Mouse (Mus musculus): ENCODE results near the gene Fndc3b. TPM values are rescaled to one million over a fixed set of nuclear protein-coding genes. Genes with fewer than 3 reads are reported as not detected.

The Fndc3b gene
- polyA plus RNA-seq, 1 experiment from 2014 or later = 22.4 TPM

DNA sequence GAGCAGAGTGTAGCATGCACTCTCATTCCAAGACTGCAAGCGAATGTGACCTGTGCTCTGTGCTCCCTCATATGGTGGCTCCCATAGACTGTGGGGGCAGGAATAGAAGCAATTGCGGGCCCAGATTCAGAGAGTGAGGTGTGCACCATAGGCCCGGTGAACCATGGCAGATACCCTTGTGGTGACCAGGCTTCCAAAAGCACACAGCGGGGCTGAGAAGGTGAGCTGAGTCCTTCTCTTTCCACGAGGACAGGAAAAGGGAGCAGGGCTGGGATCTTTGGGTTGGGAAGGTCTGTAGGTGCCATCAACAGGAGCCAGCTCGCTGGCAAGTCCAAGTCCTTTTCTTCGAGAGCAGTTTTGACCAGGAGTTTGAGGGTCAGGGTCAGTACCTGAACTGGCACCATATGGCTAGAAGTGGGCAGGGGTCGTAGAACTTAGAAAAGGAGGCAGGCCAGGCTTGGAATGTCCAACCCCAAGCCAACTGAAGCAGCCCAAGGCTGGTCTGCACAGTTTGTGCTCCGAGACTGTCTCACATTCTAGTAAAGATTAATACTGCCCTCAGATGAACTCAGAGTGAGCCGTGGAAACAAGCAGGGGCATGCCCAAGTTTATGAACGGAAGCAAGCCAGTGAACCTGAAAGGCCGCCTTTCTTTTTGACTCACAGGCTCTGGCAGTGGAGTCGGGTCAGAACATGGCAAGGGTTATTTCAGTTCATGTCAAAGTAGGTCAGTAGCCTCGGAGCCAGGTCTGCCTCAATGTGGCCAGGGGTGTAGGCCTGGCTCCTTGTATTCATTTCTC, 237.1 kb downstream of the Fndc3b start:
- Histone ChIP-seq H3K27me3 (no peaks in the 10 kb centered on the region), H3K4me1 (no peaks in the 10 kb centered on the region), H3K4me3 (no peak overlapping the region), H3K4me2 (replicated peaks) (no peak overlapping the region), H3K9me3 (replicated peaks) (no peaks in the 10 kb centered on the region), H3K9ac (no peak overlapping the region), H3K36me3 (peaks cover 17% of the 10 kb centered on the region), H3K27ac (no peak overlapping the region)
- no peak for ATAC-seq (ENCODE audit: low FRiP score)
- WGBS = 89% methylated on average over 14 of the region's 14 CpGs

- Histone ChIP-seq H3K9me3 (replicated peaks) (no peaks in the 10 kb centered on the region), H3K9ac (no peak overlapping the region)
- ATAC-seq (ENCODE audit: low FRiP score) = no peak
Measured at GRCm38 (mm10) chr3:27472846-27473245, 238.3 kb downstream of the Fndc3b start.

GRCm38 (mm10) chr3:27470781-27471180, 240.3 kb downstream of the Fndc3b start:
- Histone ChIP-seq H3K9me3 (replicated peaks) (no peaks in the 10 kb centered on the region), H3K36me3 (peaks cover 14% of the 10 kb centered on the region), H3K27ac (no peak overlapping the region), H3K4me1 (no peaks in the 10 kb centered on the region), H3K4me2 (replicated peaks) (no peak overlapping the region), H3K27me3 (no peaks in the 10 kb centered on the region), H3K9ac (no peak overlapping the region), H3K4me3 (no peak overlapping the region)
- 91% methylated on average over 8 of the region's 8 CpGs for WGBS
- ATAC-seq (ENCODE audit: low FRiP score) = no peak

More at GRCm38 (mm10) chr3:27472846-27473245, 238.3 kb downstream of the Fndc3b start:
- Histone ChIP-seq H3K36me3 (peaks cover 14% of the 10 kb centered on the region), H3K4me2 (replicated peaks) (no peak overlapping the region), H3K4me1 (no peaks in the 10 kb centered on the region), H3K27ac (no peak overlapping the region), H3K4me3 (no peak overlapping the region), H3K27me3 (no peaks in the 10 kb centered on the region)
- 97% methylated on average over 3 of the region's 3 CpGs for whole genome bisulfite sequencing

DNA sequence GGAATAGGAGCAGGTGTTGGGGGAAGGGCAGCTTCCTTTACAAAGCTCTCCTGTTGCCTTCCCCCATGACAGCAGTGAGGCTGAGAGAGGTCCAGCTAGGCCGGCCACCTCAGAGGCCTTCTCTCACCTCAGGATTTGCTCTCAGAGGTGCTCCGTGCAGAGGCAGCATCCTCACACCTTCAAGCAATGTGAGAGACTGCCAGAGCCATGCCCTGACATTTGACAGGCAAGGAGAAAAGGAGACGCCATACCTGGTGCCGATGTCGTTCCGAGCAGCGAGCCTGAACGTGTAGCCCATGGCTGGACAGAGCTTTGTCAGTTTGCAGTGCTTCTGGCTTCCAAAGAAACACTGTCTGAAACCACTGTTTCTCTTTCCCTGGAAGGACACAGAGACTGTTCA, 241.1 kb downstream of the Fndc3b start:
- Histone ChIP-seq H3K9ac (no peak overlapping the region), H3K36me3 (peaks cover 15% of the 10 kb centered on the region), H3K4me3 (no peak overlapping the region), H3K27me3 (no peaks in the 10 kb centered on the region), H3K4me1 (no peaks in the 10 kb centered on the region), H3K9me3 (replicated peaks) (no peaks in the 10 kb centered on the region), H3K4me2 (replicated peaks) (no peak overlapping the region), H3K27ac (no peak overlapping the region)
- WGBS = 89% methylated on average over 8 of the region's 8 CpGs
- no peak for ATAC-seq (ENCODE audit: low FRiP score)

- Histone ChIP-seq H3K4me2 (replicated peaks) (no peak overlapping the region), H3K27ac (no peak overlapping the region), H3K9ac (no peak overlapping the region), H3K4me1 (no peaks in the 10 kb centered on the region), H3K9me3 (replicated peaks) (no peaks in the 10 kb centered on the region), H3K27me3 (no peaks in the 10 kb centered on the region), H3K4me3 (no peak overlapping the region), H3K36me3 (peaks cover 17% of the 10 kb centered on the region)
- WGBS = 83% methylated on average over 11 of the region's 11 CpGs
- ATAC-seq (ENCODE audit: low FRiP score) = no peak
Measured at GRCm38 (mm10) chr3:27467505-27468020, 243.5 kb downstream of the Fndc3b start.

DNA sequence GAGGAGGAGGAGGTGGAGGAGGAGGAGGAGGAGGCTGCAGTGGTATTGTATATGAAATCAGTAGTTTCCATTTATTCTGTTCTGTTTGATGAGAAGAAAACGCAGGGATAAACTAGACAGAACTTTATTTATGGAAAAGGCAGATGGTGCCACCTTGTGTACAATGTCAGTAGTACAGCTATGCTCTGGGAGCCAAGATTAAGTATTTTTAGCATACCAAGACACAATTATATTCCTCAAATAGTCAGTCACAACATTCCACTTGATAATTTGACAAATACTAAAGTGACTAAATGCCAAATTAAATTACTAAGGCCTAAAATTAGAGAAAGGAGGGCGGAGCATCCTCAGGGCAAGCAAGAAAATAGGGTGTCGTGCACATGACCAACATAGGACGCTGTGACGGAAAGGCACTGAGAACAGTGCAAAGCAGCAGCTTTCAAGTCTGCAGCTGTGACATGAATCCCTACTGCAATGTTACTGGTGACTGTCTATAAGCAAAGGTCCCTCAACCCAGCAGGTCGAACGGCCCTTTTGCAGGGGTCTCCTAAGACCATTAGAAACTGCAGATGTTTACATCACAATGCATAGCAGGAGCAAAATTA, 244.7 kb downstream of the Fndc3b start:
- Histone ChIP-seq H3K4me1 (no peaks in the 10 kb centered on the region), H3K4me3 (no peak overlapping the region), H3K27ac (no peak overlapping the region), H3K36me3 (peaks cover 17% of the 10 kb centered on the region), H3K4me2 (replicated peaks) (no peak overlapping the region), H3K9me3 (replicated peaks) (no peaks in the 10 kb centered on the region), H3K9ac (no peak overlapping the region), H3K27me3 (no peaks in the 10 kb centered on the region)
- no peak for ATAC-seq (ENCODE audit: low FRiP score)
- 75% methylated on average over 7 of the region's 7 CpGs for WGBS

DNA sequence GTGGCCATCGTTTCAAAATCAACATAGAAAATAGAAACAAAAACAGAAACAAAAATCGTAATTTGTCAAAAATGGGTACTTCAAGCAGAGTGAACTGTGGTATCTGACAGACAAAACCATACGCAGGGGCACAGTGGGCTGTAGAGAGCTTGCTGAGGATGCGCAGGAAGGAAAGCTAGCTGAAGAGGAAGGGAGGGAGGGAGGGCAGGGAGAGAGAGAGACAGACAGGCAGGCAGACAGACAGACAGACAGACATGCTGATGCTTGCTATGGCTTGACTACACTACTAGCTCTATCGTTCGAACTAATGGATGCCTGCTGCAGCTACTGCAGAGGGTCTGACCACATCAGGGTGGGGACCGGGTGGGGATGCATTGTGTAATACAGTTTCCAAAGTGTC, 247.7 kb downstream of the Fndc3b start:
- Histone ChIP-seq H3K4me2 (replicated peaks) (no peak overlapping the region), H3K9ac (no peak overlapping the region), H3K36me3 (peaks cover 23% of the 10 kb centered on the region), H3K27ac (no peak overlapping the region), H3K9me3 (replicated peaks) (no peaks in the 10 kb centered on the region), H3K27me3 (no peaks in the 10 kb centered on the region), H3K4me1 (no peaks in the 10 kb centered on the region), H3K4me3 (no peak overlapping the region)
- ATAC-seq (ENCODE audit: low FRiP score) = no peak
- 94% methylated on average over 7 of the region's 7 CpGs for WGBS

DNA sequence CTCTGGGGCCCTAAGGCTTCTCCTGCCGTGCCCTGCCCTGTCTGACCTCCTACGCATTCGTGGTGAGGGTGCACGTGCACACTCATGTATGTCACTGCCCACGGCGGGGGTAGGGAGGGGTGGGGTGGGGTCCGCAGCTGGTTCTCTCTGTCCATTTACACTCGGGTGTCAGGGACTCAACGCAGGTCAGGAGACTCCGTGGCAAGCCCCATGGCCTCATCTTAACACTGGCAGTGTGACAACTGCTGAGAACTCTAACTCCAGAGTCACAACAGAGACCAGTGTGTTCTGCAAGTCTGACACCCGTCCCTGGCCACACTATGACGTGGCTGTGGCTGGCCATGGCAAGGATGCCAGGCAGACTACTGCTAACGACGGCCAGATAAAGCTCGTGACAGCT, 248.2 kb downstream of the Fndc3b start:
- H3K36me3 ChIP-seq = peaks cover 25% of the 10 kb centered on the region
- 82% methylated on average over 15 of the region's 15 CpGs for WGBS
- no peak overlapping the region for H3K4me3 ChIP-seq
- H3K27me3 ChIP-seq = no peaks in the 10 kb centered on the region
- no peaks in the 10 kb centered on the region for H3K9me3 ChIP-seq (replicated peaks)
- no peak overlapping the region for H3K27ac ChIP-seq
- H3K9ac ChIP-seq = no peak overlapping the region
- no peak for ATAC-seq (ENCODE audit: low FRiP score)
- H3K4me1 ChIP-seq = no peaks in the 10 kb centered on the region
- no peak overlapping the region for H3K4me2 ChIP-seq (replicated peaks)

GRCm38 (mm10) chr3:27462316-27462902, 248.7 kb downstream of the Fndc3b start:
- Histone ChIP-seq H3K4me3 (no peak overlapping the region), H3K9ac (no peak overlapping the region), H3K4me2 (replicated peaks) (no peak overlapping the region), H3K27me3 (no peaks in the 10 kb centered on the region), H3K27ac (no peak overlapping the region), H3K36me3 (peaks cover 25% of the 10 kb centered on the region), H3K9me3 (replicated peaks) (no peaks in the 10 kb centered on the region), H3K4me1 (no peaks in the 10 kb centered on the region)
- 92% methylated on average over 9 of the region's 9 CpGs for WGBS
- ATAC-seq (ENCODE audit: low FRiP score) = no peak

DNA sequence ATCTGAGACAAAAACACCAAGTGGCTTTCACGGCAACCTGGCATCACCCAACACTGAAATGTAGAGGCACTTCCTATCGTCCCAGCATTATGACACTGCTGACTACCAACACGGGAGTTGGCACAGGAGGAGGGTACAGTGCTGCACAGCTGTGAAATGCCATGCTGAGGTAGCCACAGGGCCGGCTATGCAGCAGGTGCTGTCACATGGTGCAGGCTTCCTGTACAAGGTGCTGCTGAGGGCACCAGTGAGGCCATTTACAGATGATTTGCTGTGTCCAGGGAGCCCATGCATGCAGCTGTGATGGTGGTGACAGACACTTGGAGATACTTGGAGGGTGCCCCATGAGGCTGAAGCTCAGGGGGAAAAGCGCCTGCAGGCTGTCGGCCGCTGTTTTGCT, 249.2 kb downstream of the Fndc3b start:
- H3K36me3 ChIP-seq = peaks cover 25% of the 10 kb centered on the region
- ATAC-seq (ENCODE audit: low FRiP score) = no peak

DNA sequence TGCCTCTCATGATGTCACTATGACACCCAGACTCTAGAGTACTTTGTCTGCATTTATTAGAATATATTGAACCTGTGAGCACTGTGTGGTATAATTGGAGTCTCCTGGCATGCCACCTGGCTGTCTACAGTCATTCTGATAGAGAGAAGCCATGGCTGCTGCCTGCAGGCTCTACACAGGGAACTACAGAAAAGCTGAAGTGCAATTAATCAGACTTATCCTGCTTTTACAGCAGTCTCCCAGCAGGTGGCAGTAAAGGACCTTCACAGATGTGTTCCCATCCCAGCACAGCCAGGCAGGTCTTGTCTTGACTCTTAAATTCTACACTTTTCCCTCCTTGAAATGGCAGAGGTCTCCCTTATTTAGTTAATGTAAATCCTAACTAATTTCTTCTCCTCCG, 250.1 kb downstream of the Fndc3b start:
- 73% methylated on average over 1 of the region's 1 CpGs for WGBS
- H3K4me2 ChIP-seq (replicated peaks) = no peak overlapping the region
- H3K4me3 ChIP-seq = no peak overlapping the region
- peaks cover 28% of the 10 kb centered on the region for H3K36me3 ChIP-seq
- H3K9ac ChIP-seq = no peak overlapping the region
- peak; percentile 67 for ATAC-seq (ENCODE audit: low FRiP score)
- H3K9me3 ChIP-seq (replicated peaks) = no peaks in the 10 kb centered on the region
- H3K4me1 ChIP-seq = no peaks in the 10 kb centered on the region
- H3K27me3 ChIP-seq = no peaks in the 10 kb centered on the region
- no peak overlapping the region for H3K27ac ChIP-seq

More for the DNA sequence above, 249.2 kb downstream of the Fndc3b start:
- H3K27me3 ChIP-seq = no peaks in the 10 kb centered on the region
- H3K4me2 ChIP-seq (replicated peaks) = no peak overlapping the region
- 88% methylated on average over 7 of the region's 7 CpGs for WGBS
- 0 out of 2 replicates have a peak overlapping the region, but pooled peaks have one; percentile 18 for H3K9ac ChIP-seq
- H3K27ac ChIP-seq = no peak overlapping the region
- no peak overlapping the region for H3K4me3 ChIP-seq
- no peaks in the 10 kb centered on the region for H3K9me3 ChIP-seq (replicated peaks)
- H3K4me1 ChIP-seq = no peaks in the 10 kb centered on the region

- Histone ChIP-seq H3K4me3 (no peak overlapping the region), H3K27me3 (no peaks in the 10 kb centered on the region), H3K9ac (no peak overlapping the region), H3K4me2 (replicated peaks) (no peak overlapping the region), H3K4me1 (no peaks in the 10 kb centered on the region), H3K27ac (no peak overlapping the region), H3K9me3 (replicated peaks) (0 out of 2 replicates have a peak, but pooled peaks cover 3% of the 10 kb centered on the region), H3K36me3 (peaks cover 43% of the 10 kb centered on the region)
- ATAC-seq (ENCODE audit: low FRiP score) = no peak
- 92% methylated on average over 9 of the region's 9 CpGs for WGBS
Measured at GRCm38 (mm10) chr3:27458416-27458815, 252.7 kb downstream of the Fndc3b start.

All from hindbrain, embryonic 12.5 days (tissue).